Mouse (Mus musculus) monocyte, adult 59 days (primary cell): ENCODE results near the gene Mpv17. TPM values are rescaled to one million over a fixed set of nuclear protein-coding genes. Genes with fewer than 3 reads are reported as not detected.

Experiments
- total RNA-seq, 2 experiments: library from RNA; stranded (reverse); gene quantifications; one replicate each; pipeline ENCODE4 v1.2.4; 2023

The Mpv17 gene
- total RNA-seq: 10 to 100 TPM; 23.0 to 25.1 TPM

DNA sequence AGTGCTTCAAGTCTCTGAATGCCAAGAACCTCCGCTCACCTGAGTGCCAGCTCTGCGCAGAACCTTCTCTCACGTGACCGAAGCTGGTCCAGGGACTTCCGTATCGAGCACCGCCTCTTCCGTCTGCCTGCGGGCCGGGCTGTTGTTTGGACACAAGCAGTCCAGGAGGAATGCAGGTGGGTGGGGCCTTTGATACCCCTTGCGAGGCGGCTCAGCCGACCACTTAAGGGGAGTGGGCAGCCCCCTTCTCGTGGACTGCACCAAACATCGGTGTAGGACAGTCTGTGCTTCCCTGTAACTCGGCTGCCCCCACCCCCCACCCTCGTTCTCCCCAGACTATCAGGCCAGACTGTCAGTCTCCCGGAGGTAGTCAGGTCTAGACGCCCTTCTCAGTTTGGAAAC lies at the start of gene Mpv17:
Gene Mpv17 (minus strand): TSS at position 100 of the 402 bp plus-strand sequence.

GRCm38 (mm10) chr5:31201742-31202590 lies 47.9 kb upstream of the Mpv17 start, which contains the start of gene Zfp513:
Zfp513 (minus strand) TSS chr5:31202303.

GRCm38 (mm10) chr5:31192939-31193630 lies 39.0 kb upstream of the Mpv17 start, which contains the start of the genes Snx17 and Eif2b4:
Snx17 (plus strand) TSS chr5:31193227.
Eif2b4 (minus strand) TSS chr5:31193430.

GRCm38 (mm10) chr5:31179766-31180630 lies 25.9 kb upstream of the Mpv17 start, which contains the start of the genes Gm29609 and Gtf3c2:
Gm29609 (minus strand) TSS chr5:31179911.
Gtf3c2 (minus strand) TSS chr5:31180144.

DNA sequence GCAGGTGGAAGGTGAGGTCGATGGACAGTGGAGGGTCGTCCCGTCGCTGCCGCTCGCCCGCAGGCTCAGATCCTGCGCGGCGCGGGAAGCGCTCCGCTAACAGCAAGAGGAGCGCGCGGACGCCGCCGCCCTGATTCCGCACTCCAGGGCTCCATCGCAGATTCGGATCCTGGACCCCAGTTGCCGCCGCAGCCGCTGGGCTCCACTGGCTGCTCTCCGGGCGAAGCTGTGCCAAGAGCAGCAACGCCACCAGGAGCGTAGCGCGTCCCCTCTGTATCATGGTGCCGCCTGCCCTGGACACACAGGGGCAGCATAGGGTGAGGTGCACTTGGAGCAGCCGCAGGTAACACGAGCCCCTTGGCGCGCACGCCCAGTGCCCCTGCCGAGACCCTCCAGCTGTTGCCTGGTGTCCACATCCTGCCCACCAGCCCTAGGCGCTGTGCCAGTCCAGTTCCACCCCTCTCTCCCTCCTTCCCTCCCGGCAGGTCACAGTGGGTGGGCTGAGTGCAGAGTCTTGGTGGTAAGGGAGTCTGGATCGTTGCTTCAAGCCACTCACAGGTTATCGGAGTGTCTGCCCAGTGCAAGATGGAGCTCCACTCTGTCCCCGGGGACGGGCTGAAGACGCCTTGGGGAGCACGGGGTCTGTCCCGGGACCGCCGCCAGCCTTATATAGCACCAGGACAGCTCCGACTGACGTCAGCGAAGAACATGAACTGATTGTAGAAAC lies 15.6 kb downstream of the Mpv17 start, which contains the start of gene Ucn:
Gene Ucn (minus strand): TSS at position 589 of the 727 bp plus-strand sequence.

GRCm38 (mm10) chr5:31116354-31116753 lies 37.7 kb downstream of the Mpv17 start, which contains the start of gene Trim54:
Trim54 (plus strand) TSS chr5:31116712.

GRCm38 (mm10) chr5:31108000-31108490 lies 46.0 kb downstream of the Mpv17 start, which contains the start of gene Slc30a3:
Slc30a3 (minus strand) TSS chr5:31108237.

GRCm38 (mm10) chr5:31105814-31106335 lies 48.2 kb downstream of the Mpv17 start, which contains the start of gene Dnajc5g:
Dnajc5g (plus strand) TSS chr5:31106285.

Other genes starting within 250 kb of the Mpv17 start
- gene Ost4, start 246.5 kb downstream of the Mpv17 start, total RNA-seq: 100 to 1,000 TPM; 172 to 184 TPM
- 10 to 100 TPM; 35.0 to 39.5 TPM for gene Emilin1, start 240.8 kb downstream of the Mpv17 start, total RNA-seq
- gene Khk, start 232.8 kb downstream of the Mpv17 start, total RNA-seq: 10 to 100 TPM; 43.8 to 50.5 TPM
- under 1 TPM in 1 of 2 experiments, not detected in 1; 0.82 TPM for gene Cgref1, start 208.7 kb downstream of the Mpv17 start, total RNA-seq
- 100 to 1,000 TPM; 233 to 245 TPM for gene Preb, start 193.9 kb downstream of the Mpv17 start, total RNA-seq
- not detected for gene Tcf23, start 185.6 kb downstream of the Mpv17 start, total RNA-seq
- gene Atraid, start 105.9 kb downstream of the Mpv17 start, total RNA-seq: 10 to 100 TPM; 35.0 to 42.6 TPM
- gene Slc5a6, start 105.3 kb downstream of the Mpv17 start, total RNA-seq: 1 to 10 TPM; 5.9 to 7.9 TPM
- 10 to 100 TPM; 17.6 to 20.7 TPM for gene Cad, start 99.5 kb downstream of the Mpv17 start, total RNA-seq
- not detected for gene Dnajc5g, start 48.0 kb downstream of the Mpv17 start, total RNA-seq
- not detected for gene Slc30a3, start 46.0 kb downstream of the Mpv17 start, total RNA-seq
- gene Trim54, start 37.5 kb downstream of the Mpv17 start, total RNA-seq: not detected
- not detected for gene Ucn, start 15.4 kb downstream of the Mpv17 start, total RNA-seq
- gene Gm29609, start 25.7 kb upstream of the Mpv17 start, total RNA-seq: 1 to 10 TPM; 1.0 to 3.6 TPM
- gene Gtf3c2, start 25.9 kb upstream of the Mpv17 start, total RNA-seq: 100 to 1,000 TPM in 1 of 2 experiments, 10 to 100 TPM in 1; 87.8 to 104 TPM
- 10 to 100 TPM; 64.1 to 75.9 TPM for gene Snx17, start 39.0 kb upstream of the Mpv17 start, total RNA-seq
- 10 to 100 TPM; 18.8 to 21.9 TPM for gene Eif2b4, start 39.2 kb upstream of the Mpv17 start, total RNA-seq
- gene Zfp513, start 48.1 kb upstream of the Mpv17 start, total RNA-seq: 10 to 100 TPM; 40.5 to 42.8 TPM
- gene Ppm1g, start 66.4 kb upstream of the Mpv17 start, total RNA-seq: 10 to 100 TPM; 81.2 to 81.7 TPM
- gene Nrbp1, start 86.6 kb upstream of the Mpv17 start, total RNA-seq: 100 to 1,000 TPM; 178 to 180 TPM
- not detected for gene Gm9970, start 87.0 kb upstream of the Mpv17 start, total RNA-seq
- gene Krtcap3, start 97.4 kb upstream of the Mpv17 start, total RNA-seq: 10 to 100 TPM in 1 of 2 experiments, 1 to 10 TPM in 1; 7.8 to 10.9 TPM
- gene Ift172, start 136.9 kb upstream of the Mpv17 start, total RNA-seq: 10 to 100 TPM; 24.1 to 25.1 TPM
- not detected for gene Fndc4, start 141.8 kb upstream of the Mpv17 start, total RNA-seq
- not detected for gene Gckr, start 143.2 kb upstream of the Mpv17 start, total RNA-seq